ENCODE assay signal across 27 mouse cellular contexts in genomic region chr6:94189379-94189778, GRCm38 (mm10).
A peak's percentile ranks its signal among the peaks of the same experiment; 100 is the strongest.
DNase-seq lines count a peak whose midpoint lies in the region; ATAC-seq and TF ChIP-seq lines count a peak whose summit lies in the region.
"Had no signal": no experiment of that assay in that cellular context is flagged by ENCODE, and none has a peak within 500 bp of the region (broad histone marks: within the 10 kb centered on the region; RNA-seq: fewer than 3 reads in every experiment).

No protein-coding gene starts in this region.

- no peaks in the 10 kb centered on the region for H3K27me3 ChIP-seq in embryonic facial prominence, embryonic 15.5 days
- no peaks in the 10 kb centered on the region for H3K27me3 ChIP-seq in embryonic facial prominence, embryonic 10.5 days (replicated peaks; ENCODE audit: low read depth, poor library complexity, severe bottlenecking)
- no peaks in the 10 kb centered on the region for H3K27me3 ChIP-seq in heart, embryonic 14.5 days (ENCODE audit: control insufficient read depth, insufficient read depth, low read length)
- H3K27me3 ChIP-seq in liver, postnatal 0 days (ENCODE audit: insufficient read depth, low read length) = no peaks in the 10 kb centered on the region
- H3K27me3 ChIP-seq: CH12.LX; neural tube, embryonic 15.5 days had no signal

- intact Hi-C loops in heart, postnatal 25 days (cut with DNase I) = loop anchor here (5.0 kb wide), 3 partner anchors 33 to 107 kb away; partner anchors contain the start of gene Magi1

- no peak overlapping the region for H3K9ac ChIP-seq in embryonic facial prominence, embryonic 15.5 days
- H3K9ac ChIP-seq in heart, embryonic 14.5 days (ENCODE audit: low read length) = no peak overlapping the region
- no peak overlapping the region for H3K9ac ChIP-seq in liver, postnatal 0 days (replicated peaks)
- H3K9ac ChIP-seq: limb, embryonic 13.5 days; liver, embryonic 12.5 days; neural tube, embryonic 15.5 days had no signal

- H3K4me2 ChIP-seq in embryonic facial prominence, embryonic 15.5 days (replicated peaks) = no peak overlapping the region
- H3K4me2 ChIP-seq in heart, embryonic 14.5 days (ENCODE audit: low read length) = no peak overlapping the region
- H3K4me2 ChIP-seq in liver, postnatal 0 days (ENCODE audit: low read depth, low read length) = no peak overlapping the region
- H3K4me2 ChIP-seq: limb, embryonic 13.5 days; liver, embryonic 12.5 days; neural tube, embryonic 15.5 days had no signal

- no peaks in the 10 kb centered on the region for H3K9me3 ChIP-seq in embryonic facial prominence, embryonic 15.5 days (replicated peaks)
- no peaks in the 10 kb centered on the region for H3K9me3 ChIP-seq in embryonic facial prominence, embryonic 10.5 days
- no peaks in the 10 kb centered on the region for H3K9me3 ChIP-seq in heart, embryonic 14.5 days (ENCODE audit: control insufficient read depth, low read length)
- H3K9me3 ChIP-seq in liver, postnatal 0 days (ENCODE audit: low read length) = no peaks in the 10 kb centered on the region
- H3K9me3 ChIP-seq: limb, embryonic 13.5 days; liver, embryonic 12.5 days; neural tube, embryonic 15.5 days had no signal

- no peaks in the 10 kb centered on the region for H3K36me3 ChIP-seq in embryonic facial prominence, embryonic 15.5 days
- no peaks in the 10 kb centered on the region for H3K36me3 ChIP-seq in embryonic facial prominence, embryonic 10.5 days (replicated peaks)
- H3K36me3 ChIP-seq in heart, embryonic 14.5 days (ENCODE audit: control insufficient read depth, insufficient read depth, low read length) = no peaks in the 10 kb centered on the region
- H3K36me3 ChIP-seq in liver, postnatal 0 days (replicated peaks; ENCODE audit: insufficient read depth, low read length) = no peaks in the 10 kb centered on the region
- H3K36me3 ChIP-seq: limb, embryonic 13.5 days; liver, embryonic 12.5 days; neural tube, embryonic 15.5 days had no signal

- peaks cover 7% of the 10 kb centered on the region; the same call in 1 of the 2 replicates for H3K4me1 ChIP-seq in embryonic facial prominence, embryonic 15.5 days
- peaks cover 41% of the 10 kb centered on the region for H3K4me1 ChIP-seq in embryonic facial prominence, embryonic 10.5 days
- peaks cover 30 to 56% of the 10 kb centered on the region in 2 experiments for H3K4me1 ChIP-seq in heart, embryonic 14.5 days (ENCODE audit: control insufficient read depth in 2 of 2, insufficient read depth in 2 of 2, low read length in 2 of 2)
- peaks cover 11% of the 10 kb centered on the region for H3K4me1 ChIP-seq in liver, postnatal 0 days (ENCODE audit: insufficient read depth)
- H3K4me1 ChIP-seq: neural tube, embryonic 15.5 days had no signal

- peak; percentile 63; the same call in 1 of the 2 replicates for ATAC-seq in embryonic facial prominence, embryonic 15.5 days (ENCODE audit: insufficient number of reproducible peaks, low FRiP score, low TSS enrichment, low read depth)
- peak; percentile 58; the same call in 1 of the 2 replicates for ATAC-seq in heart, embryonic 14.5 days (ENCODE audit: insufficient number of reproducible peaks, insufficient read depth, low FRiP score, low read depth)
- ATAC-seq in liver, postnatal 0 days = peak; percentile 47; the same call in 1 of the 2 replicates
- ATAC-seq: activated CD4-positive, CD25-positive, alpha-beta regulatory T cell, adult 4 months; forebrain, embryonic 14.5 days; hindbrain, embryonic 16.5 days; liver, embryonic 12.5 days had no signal

- WGBS in embryonic facial prominence, embryonic 15.5 days = 46% methylated on average over 5 of the region's 5 CpGs
- 56% methylated on average over 5 of the region's 5 CpGs for WGBS in embryonic facial prominence, embryonic 10.5 days
- WGBS in heart, embryonic 14.5 days = 57% methylated on average over 5 of the region's 5 CpGs
- WGBS in liver, postnatal 0 days (ENCODE audit: insufficient replicate concordance) = 14% methylated on average over 5 of the region's 5 CpGs

- TF ChIP-seq CTCF in liver, postnatal 0 days (IDR thresholded peaks at IDR 0.05; ENCODE audit: low read depth) = no peak

- DNase-seq in embryonic facial prominence, embryonic 10.5 days (ENCODE audit: low spot score) = no peak
- no peak for DNase-seq in heart, postnatal 25 days (ENCODE audit: low spot score)
- no peak for DNase-seq in liver, postnatal 0 days
- DNase-seq in liver = no peak
- peak; percentile 46 for DNase-seq in lung, postnatal 10 days
- DNase-seq in lung, adult 18-20 months = no peak
- DNase-seq: adrenal gland, adult 2 months; adrenal gland, postnatal 36 days; cerebellum, adult 8-10 months; cerebellum, postnatal 25 days; gastrocnemius, postnatal 14 days; kidney, adult 18-20 months; kidney, postnatal 4 days; midbrain, embryonic 14.5 days; retina, postnatal 1 day; right cerebral cortex, postnatal 14 days had no signal

- no peak overlapping the region for H3K4me3 ChIP-seq in embryonic facial prominence, embryonic 15.5 days (replicated peaks)
- H3K4me3 ChIP-seq in embryonic facial prominence, embryonic 10.5 days = no peak overlapping the region
- no peak overlapping the region for H3K4me3 ChIP-seq in heart, embryonic 14.5 days (ENCODE audit: control insufficient read depth in 1 of 2, insufficient read depth in 1 of 2, low read depth in 1 of 2, low read length in 2 of 2)
- no peak overlapping the region for H3K4me3 ChIP-seq in liver, postnatal 0 days (ENCODE audit: low read depth, low read length)
- H3K4me3 ChIP-seq: limb, embryonic 13.5 days; liver, embryonic 12.5 days; neural tube, embryonic 15.5 days had no signal

- no peak overlapping the region for H3K27ac ChIP-seq in embryonic facial prominence, embryonic 15.5 days (replicated peaks)
- no peak overlapping the region; the same call in 1 of the 2 replicates for H3K27ac ChIP-seq in embryonic facial prominence, embryonic 10.5 days (replicated peaks)
- H3K27ac ChIP-seq in heart, embryonic 14.5 days (replicated peaks in 1 of 2; ENCODE audit: control insufficient read depth in 1 of 2, insufficient read depth in 1 of 2, low read depth in 2 of 2, low read length in 2 of 2) = peak overlapping the region; percentile 40 to 47; a peak in 3 of 4 replicates
- no peak overlapping the region for H3K27ac ChIP-seq in liver, postnatal 0 days (ENCODE audit: low read depth)
- H3K27ac ChIP-seq: kidney, postnatal 0 days; liver, embryonic 12.5 days; macrophage; neural tube, embryonic 15.5 days had no signal

- no peak for TF ChIP-seq EP300 in liver, postnatal 0 days (IDR thresholded peaks at IDR 0.05; ENCODE audit: low read depth)

Comparison
In these comparisons a context has a peak if more than half of its experiments do, and no peak if none do; other contexts are left out.
1. H3K27ac ChIP-seq: peak in heart, embryonic 14.5 days (2 of 2); none in embryonic facial prominence, embryonic 15.5 days (single experiment), embryonic facial prominence, embryonic 10.5 days (single experiment) and liver, postnatal 0 days (single experiment).
2. Peak in every context shown above with its lines, with median percentiles within 50 percentile points of each other: ATAC-seq.